Mouse (Mus musculus): Measurements from ENCODE around the gene Snu13.
A peak's percentile ranks its signal among the peaks of the same experiment; 100 is the strongest.

- no peak for TF ChIP-seq EP300 (IDR thresholded peaks at IDR 0.05; ENCODE audit: low read depth)
- TF ChIP-seq CTCF (IDR thresholded peaks at IDR 0.05; ENCODE audit: low read depth), result peak; percentile 37
Measured at GRCm38 (mm10) chr15:82081161-82081560, 33.8 kb upstream of the Snu13 start.
